Mouse (Mus musculus): Measurements from ENCODE around the gene Ptprm. TPM values are rescaled to one million over a fixed set of nuclear protein-coding genes. Genes with fewer than 3 reads are reported as not detected.

Gene Ptprm
- polyA plus RNA-seq, 1 experiment from 2014 or later: 1.4 TPM

DNA sequence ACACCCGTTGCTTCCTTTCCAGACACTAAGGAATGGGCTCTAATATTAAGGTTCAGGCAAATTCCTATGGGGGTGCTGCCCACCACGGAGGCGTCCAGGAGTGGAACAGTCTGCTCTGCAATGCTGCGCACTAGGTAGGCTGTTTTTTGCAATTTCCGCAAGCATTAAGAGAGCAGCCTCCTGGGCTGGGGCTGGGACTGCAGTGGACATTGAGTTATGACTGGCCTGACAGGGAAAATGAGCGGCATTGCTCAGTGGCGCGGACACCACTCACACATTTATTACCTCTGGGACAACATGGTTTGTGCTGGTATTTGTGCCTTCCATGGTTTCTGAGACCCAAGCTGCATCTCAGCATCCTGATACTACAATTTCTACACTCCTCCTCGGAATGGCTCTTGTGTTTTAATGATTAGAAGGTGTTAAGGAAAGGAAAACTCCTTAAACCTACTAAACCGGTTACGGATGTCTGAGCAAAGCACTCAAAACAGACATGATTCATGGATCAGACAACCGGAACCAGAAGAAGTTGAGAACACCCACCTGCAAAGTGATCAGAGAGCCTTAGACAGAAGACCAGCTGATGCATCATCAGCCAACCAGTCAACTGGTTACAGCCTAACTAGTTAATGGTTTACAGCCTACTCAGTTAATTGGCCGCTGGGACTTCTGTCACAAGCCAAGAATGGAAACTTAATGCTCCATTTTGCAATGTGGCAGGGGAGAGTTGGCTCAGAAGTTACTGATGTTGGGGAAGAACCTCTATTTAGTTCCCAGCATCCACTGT lies 76.9 kb downstream of the Ptprm start:
- TF ChIP-seq CTCF (IDR thresholded peaks at IDR 0.05; ENCODE audit: low read depth) (no peak), EP300 (IDR thresholded peaks at IDR 0.05; ENCODE audit: low read depth) (no peak)
- no peaks in the 10 kb centered on the region for H3K4me1 ChIP-seq (ENCODE audit: insufficient read depth)
- ATAC-seq: no peak
- no peaks in the 10 kb centered on the region for H3K27me3 ChIP-seq (ENCODE audit: insufficient read depth, low read length)
- H3K9ac ChIP-seq (replicated peaks): no peak overlapping the region
- H3K9me3 ChIP-seq (ENCODE audit: low read length): no peaks in the 10 kb centered on the region
- H3K4me3 ChIP-seq (ENCODE audit: low read depth, low read length): no peak overlapping the region
- H3K36me3 ChIP-seq (replicated peaks; ENCODE audit: insufficient read depth, low read length): no peaks in the 10 kb centered on the region
- H3K27ac ChIP-seq (ENCODE audit: low read depth): no peak overlapping the region
- DNase-seq: no peak
- no peak overlapping the region for H3K4me2 ChIP-seq (ENCODE audit: low read depth, low read length)
- 85% methylated on average over 13 of the region's 13 CpGs for WGBS (ENCODE audit: insufficient replicate concordance)

DNA sequence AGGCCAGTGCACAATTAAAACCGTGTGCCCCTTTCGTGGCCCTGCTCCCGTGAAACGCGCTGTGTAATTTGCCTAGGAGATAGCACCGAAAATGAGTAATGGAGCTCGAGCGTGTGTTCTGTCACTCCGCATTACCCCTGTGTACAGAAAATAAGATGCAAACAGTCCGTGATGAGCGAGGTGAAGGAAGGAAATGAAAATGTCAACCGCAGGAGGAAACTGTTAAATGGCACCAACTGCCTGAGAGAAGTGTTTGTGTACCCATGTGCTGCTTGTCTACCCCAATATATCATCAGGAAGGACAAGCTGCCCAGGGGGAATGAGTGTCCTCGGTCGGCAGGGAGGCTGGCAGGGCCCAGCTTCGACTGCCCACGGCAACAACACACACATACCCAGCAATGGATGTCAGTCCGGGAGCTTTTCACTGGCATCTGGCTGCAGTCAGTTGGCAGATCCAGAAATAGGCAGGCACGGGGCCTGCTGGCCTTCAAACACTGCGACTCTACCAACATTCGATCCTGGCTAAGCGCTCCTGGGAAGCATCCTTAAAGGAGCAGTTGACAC lies 79.6 kb downstream of the Ptprm start:
- no peak for DNase-seq
- 38% methylated on average over 21 of the region's 21 CpGs for WGBS (ENCODE audit: insufficient replicate concordance)
- ATAC-seq: no peak
- H3K27me3 ChIP-seq (ENCODE audit: insufficient read depth, low read length): no peaks in the 10 kb centered on the region
- no peak overlapping the region for H3K27ac ChIP-seq (ENCODE audit: low read depth)
- no peaks in the 10 kb centered on the region for H3K4me1 ChIP-seq (ENCODE audit: insufficient read depth)
- H3K4me2 ChIP-seq (ENCODE audit: low read depth, low read length): no peak overlapping the region
- no peaks in the 10 kb centered on the region for H3K9me3 ChIP-seq (ENCODE audit: low read length)
- no peak overlapping the region for H3K4me3 ChIP-seq (ENCODE audit: low read depth, low read length)
- H3K9ac ChIP-seq (replicated peaks): no peak overlapping the region
- H3K36me3 ChIP-seq (replicated peaks; ENCODE audit: insufficient read depth, low read length): no peaks in the 10 kb centered on the region
- TF ChIP-seq CTCF (IDR thresholded peaks at IDR 0.05; ENCODE audit: low read depth) (no peak), EP300 (IDR thresholded peaks at IDR 0.05; ENCODE audit: low read depth) (no peak)

DNA sequence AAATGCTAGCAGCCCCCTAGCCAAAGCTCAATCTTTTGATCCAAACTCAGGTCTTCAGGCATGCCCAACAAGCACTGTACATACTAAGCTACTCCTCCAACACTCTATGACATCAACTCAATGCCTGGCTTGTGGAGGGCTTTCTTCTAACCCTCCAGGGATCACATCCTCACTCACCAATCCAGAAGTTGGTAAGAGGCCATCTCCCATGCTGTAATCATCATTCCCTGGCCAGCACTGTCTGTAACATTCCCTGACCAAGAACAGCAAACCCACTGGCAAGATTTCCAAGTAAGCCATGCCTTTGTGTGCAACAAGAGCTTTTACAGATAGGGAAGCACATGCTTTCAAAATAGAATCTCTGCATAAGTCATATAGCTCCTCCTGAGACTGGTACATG lies 81.3 kb downstream of the Ptprm start:
- no peak for DNase-seq
- Histone ChIP-seq H3K9me3 (ENCODE audit: low read length) (no peaks in the 10 kb centered on the region), H3K4me1 (ENCODE audit: insufficient read depth) (no peaks in the 10 kb centered on the region), H3K9ac (replicated peaks) (no peak overlapping the region), H3K36me3 (replicated peaks; ENCODE audit: insufficient read depth, low read length) (no peaks in the 10 kb centered on the region), H3K4me2 (ENCODE audit: low read depth, low read length) (no peak overlapping the region), H3K27ac (ENCODE audit: low read depth) (no peak overlapping the region), H3K4me3 (ENCODE audit: low read depth, low read length) (no peak overlapping the region), H3K27me3 (ENCODE audit: insufficient read depth, low read length) (no peaks in the 10 kb centered on the region)
- no peak for ATAC-seq
- no peak for TF ChIP-seq CTCF (IDR thresholded peaks at IDR 0.05; ENCODE audit: low read depth)

GRCm38 (mm10) chr17:67268475-67269080 lies 85.7 kb downstream of the Ptprm start:
- ATAC-seq (no peak), DNase-seq (no peak)
- 79% methylated on average over 9 of the region's 9 CpGs for WGBS (ENCODE audit: insufficient replicate concordance)

GRCm38 (mm10) chr17:67266270-67266669 lies 88.0 kb downstream of the Ptprm start:
- Histone ChIP-seq H3K27ac (ENCODE audit: low read depth) (no peak overlapping the region), H3K36me3 (replicated peaks; ENCODE audit: insufficient read depth, low read length) (no peaks in the 10 kb centered on the region), H3K9me3 (ENCODE audit: low read length) (no peaks in the 10 kb centered on the region), H3K4me1 (ENCODE audit: insufficient read depth) (no peaks in the 10 kb centered on the region), H3K27me3 (ENCODE audit: insufficient read depth, low read length) (no peaks in the 10 kb centered on the region), H3K9ac (replicated peaks) (no peak overlapping the region), H3K4me2 (ENCODE audit: low read depth, low read length) (no peak overlapping the region), H3K4me3 (ENCODE audit: low read depth, low read length) (no peak overlapping the region)
- no peak for TF ChIP-seq CTCF (IDR thresholded peaks at IDR 0.05; ENCODE audit: low read depth)
- no peak for TF ChIP-seq EP300 (IDR thresholded peaks at IDR 0.05; ENCODE audit: low read depth)
- ATAC-seq (no peak), DNase-seq (no peak)
- WGBS (ENCODE audit: insufficient replicate concordance): 81% methylated on average over 6 of the region's 6 CpGs

More at GRCm38 (mm10) chr17:67268475-67269080, 85.7 kb downstream of the Ptprm start:
- Histone ChIP-seq H3K4me1 (ENCODE audit: insufficient read depth) (no peaks in the 10 kb centered on the region), H3K4me2 (ENCODE audit: low read depth, low read length) (no peak overlapping the region), H3K27ac (ENCODE audit: low read depth) (no peak overlapping the region), H3K27me3 (ENCODE audit: insufficient read depth, low read length) (no peaks in the 10 kb centered on the region), H3K9ac (replicated peaks) (no peak overlapping the region), H3K9me3 (ENCODE audit: low read length) (no peaks in the 10 kb centered on the region), H3K4me3 (ENCODE audit: low read depth, low read length) (no peak overlapping the region), H3K36me3 (replicated peaks; ENCODE audit: insufficient read depth, low read length) (no peaks in the 10 kb centered on the region)
- TF ChIP-seq CTCF (IDR thresholded peaks at IDR 0.05; ENCODE audit: low read depth) (no peak), EP300 (IDR thresholded peaks at IDR 0.05; ENCODE audit: low read depth) (no peak)

- DNase-seq (no peak), ATAC-seq (no peak)
- Histone ChIP-seq H3K4me2 (ENCODE audit: low read depth, low read length) (no peak overlapping the region), H3K9ac (replicated peaks) (no peak overlapping the region), H3K9me3 (ENCODE audit: low read length) (no peaks in the 10 kb centered on the region), H3K27me3 (ENCODE audit: insufficient read depth, low read length) (no peaks in the 10 kb centered on the region), H3K36me3 (replicated peaks; ENCODE audit: insufficient read depth, low read length) (no peaks in the 10 kb centered on the region), H3K27ac (ENCODE audit: low read depth) (no peak overlapping the region), H3K4me3 (ENCODE audit: low read depth, low read length) (no peak overlapping the region), H3K4me1 (ENCODE audit: insufficient read depth) (no peaks in the 10 kb centered on the region)
- no peak for TF ChIP-seq EP300 (IDR thresholded peaks at IDR 0.05; ENCODE audit: low read depth)
- 83% methylated on average over 4 of the region's 4 CpGs for whole genome bisulfite sequencing (ENCODE audit: insufficient replicate concordance)
Observed at GRCm38 (mm10) chr17:67265520-67265919, 88.7 kb downstream of the Ptprm start.
